Mouse (Mus musculus): Measurements from ENCODE around the gene Cnot6. TPM values are rescaled to one million over a fixed set of nuclear protein-coding genes. Genes with fewer than 3 reads are reported as not detected.

Cnot6 gene
- polyA plus RNA-seq (2015; fragmentation: Nextera tagmentation; extraction: Ambion mirVana), result 30.0 and 33.6 TPM in 2 replicates

GRCm38 (mm10) chr11:49712555-49713335 is at the start of gene Cnot6:
Gene Cnot6 (minus strand): TSS chr11:49712723.
- peak; percentile 97 for ATAC-seq (replicated peaks; ENCODE audit: extremely low read depth, insufficient read depth, low FRiP score)
- no peaks in the 10 kb centered on the region for H3K36me3 ChIP-seq (ENCODE audit: control insufficient read depth, insufficient read depth)
- WGBS, result under 1% methylated on average over 64 of the region's 65 CpGs

GRCm38 (mm10) chr11:49761130-49761529 is 48.6 kb upstream of the Cnot6 start:
- no peaks in the 10 kb centered on the region for H3K27me3 ChIP-seq (ENCODE audit: control insufficient read depth, insufficient read depth, low read length)
- no peak overlapping the region for H3K27ac ChIP-seq (ENCODE audit: low read length)
- H3K9me3 ChIP-seq (replicated peaks; ENCODE audit: control insufficient read depth, low read length), result no peaks in the 10 kb centered on the region
- WGBS, result 78% methylated on average over 5 of the region's 5 CpGs
- H3K4me3 ChIP-seq (ENCODE audit: low read length), result no peak overlapping the region
- H3K4me1 ChIP-seq (ENCODE audit: control insufficient read depth, insufficient read depth, low read length), result peaks cover 13% of the 10 kb centered on the region
- no peak overlapping the region for H3K4me2 ChIP-seq (ENCODE audit: low read depth, low read length)
- no peaks in the 10 kb centered on the region for H3K36me3 ChIP-seq (ENCODE audit: control insufficient read depth, insufficient read depth)
- no peak overlapping the region for H3K9ac ChIP-seq (ENCODE audit: low read length)
- no peak for ATAC-seq (replicated peaks; ENCODE audit: extremely low read depth, insufficient read depth, low FRiP score)

More at GRCm38 (mm10) chr11:49712555-49713335, at the start of gene Cnot6:
- peak within 1 kb of the TSS; percentile 99 for H3K9ac ChIP-seq (ENCODE audit: low read length)
- peak within 1 kb of the TSS; percentile 99 for H3K4me3 ChIP-seq (ENCODE audit: low read length)
- no peaks in the 10 kb centered on the region for H3K27me3 ChIP-seq (ENCODE audit: control insufficient read depth, insufficient read depth, low read length)
- peaks cover 27% of the 10 kb centered on the region for H3K4me1 ChIP-seq (ENCODE audit: control insufficient read depth, insufficient read depth, low read length)
- peak within 1 kb of the TSS; percentile 88 for H3K4me2 ChIP-seq (ENCODE audit: low read depth, low read length)
- H3K9me3 ChIP-seq (replicated peaks; ENCODE audit: control insufficient read depth, low read length), result no peaks in the 10 kb centered on the region
- peak within 1 kb of the TSS; percentile 95 for H3K27ac ChIP-seq (ENCODE audit: low read length)

- Histone ChIP-seq H3K9ac (ENCODE audit: low read length) (no peak overlapping the region), H3K36me3 (ENCODE audit: control insufficient read depth, insufficient read depth) (no peaks in the 10 kb centered on the region), H3K4me2 (ENCODE audit: low read depth, low read length) (no peak overlapping the region), H3K27ac (ENCODE audit: low read length) (no peak overlapping the region), H3K4me3 (ENCODE audit: low read length) (no peak overlapping the region), H3K27me3 (ENCODE audit: control insufficient read depth, insufficient read depth, low read length) (no peaks in the 10 kb centered on the region), H3K9me3 (replicated peaks; ENCODE audit: control insufficient read depth, low read length) (no peaks in the 10 kb centered on the region), H3K4me1 (ENCODE audit: control insufficient read depth, insufficient read depth, low read length) (peaks cover 6% of the 10 kb centered on the region; the same call in 1 of the 2 replicates)
- 83% methylated on average over 3 of the region's 3 CpGs for WGBS
- no peak for ATAC-seq (replicated peaks; ENCODE audit: extremely low read depth, insufficient read depth, low FRiP score)
Measured at GRCm38 (mm10) chr11:49758096-49758495, 45.6 kb upstream of the Cnot6 start.

- H3K9ac ChIP-seq (ENCODE audit: low read length), result peak overlapping the region; percentile 12; the same call in 1 of the 2 replicates
- H3K4me3 ChIP-seq (ENCODE audit: low read length), result no peak overlapping the region
- 26% methylated on average over 12 of the region's 12 CpGs for WGBS
- H3K27me3 ChIP-seq (ENCODE audit: control insufficient read depth, insufficient read depth, low read length), result no peaks in the 10 kb centered on the region
- H3K4me1 ChIP-seq (ENCODE audit: control insufficient read depth, insufficient read depth, low read length), result peaks cover 6% of the 10 kb centered on the region; the same call in 1 of the 2 replicates
- H3K36me3 ChIP-seq (ENCODE audit: control insufficient read depth, insufficient read depth), result no peaks in the 10 kb centered on the region
- H3K9me3 ChIP-seq (replicated peaks; ENCODE audit: control insufficient read depth, low read length), result no peaks in the 10 kb centered on the region
- H3K27ac ChIP-seq (ENCODE audit: low read length), result peak overlapping the region; percentile 76
- no peak overlapping the region for H3K4me2 ChIP-seq (ENCODE audit: low read depth, low read length)
- ATAC-seq (replicated peaks; ENCODE audit: extremely low read depth, insufficient read depth, low FRiP score), result peak; percentile 68
Measured at GRCm38 (mm10) chr11:49754958-49755665, 42.6 kb upstream of the Cnot6 start.

- Histone ChIP-seq H3K4me3 (ENCODE audit: low read length) (no peak overlapping the region), H3K9ac (ENCODE audit: low read length) (no peak overlapping the region), H3K27ac (ENCODE audit: low read length) (no peak overlapping the region), H3K36me3 (ENCODE audit: control insufficient read depth, insufficient read depth) (no peaks in the 10 kb centered on the region), H3K27me3 (ENCODE audit: control insufficient read depth, insufficient read depth, low read length) (no peaks in the 10 kb centered on the region), H3K4me2 (ENCODE audit: low read depth, low read length) (no peak overlapping the region), H3K9me3 (replicated peaks; ENCODE audit: control insufficient read depth, low read length) (peaks cover 9% of the 10 kb centered on the region; the same call in 1 of the 2 replicates), H3K4me1 (ENCODE audit: control insufficient read depth, insufficient read depth, low read length) (no peaks in the 10 kb centered on the region)
- WGBS, result 84% methylated on average over 1 of the region's 1 CpGs
- no peak for ATAC-seq (replicated peaks; ENCODE audit: extremely low read depth, insufficient read depth, low FRiP score)
Measured at GRCm38 (mm10) chr11:49746756-49747155, 34.2 kb upstream of the Cnot6 start.

GRCm38 (mm10) chr11:49745839-49746238 is 33.3 kb upstream of the Cnot6 start:
- no peak for ATAC-seq (replicated peaks; ENCODE audit: extremely low read depth, insufficient read depth, low FRiP score)
- WGBS, result 71% methylated on average over 3 of the region's 3 CpGs
- no peak overlapping the region for H3K4me2 ChIP-seq (ENCODE audit: low read depth, low read length)

GRCm38 (mm10) chr11:49744981-49745380 is 32.5 kb upstream of the Cnot6 start:
- Histone ChIP-seq H3K9me3 (replicated peaks; ENCODE audit: control insufficient read depth, low read length) (peaks cover 9% of the 10 kb centered on the region; the same call in 1 of the 2 replicates), H3K9ac (ENCODE audit: low read length) (no peak overlapping the region), H3K27me3 (ENCODE audit: control insufficient read depth, insufficient read depth, low read length) (no peaks in the 10 kb centered on the region), H3K4me3 (ENCODE audit: low read length) (no peak overlapping the region), H3K4me2 (ENCODE audit: low read depth, low read length) (no peak overlapping the region), H3K4me1 (ENCODE audit: control insufficient read depth, insufficient read depth, low read length) (no peaks in the 10 kb centered on the region), H3K27ac (ENCODE audit: low read length) (no peak overlapping the region), H3K36me3 (ENCODE audit: control insufficient read depth, insufficient read depth) (no peaks in the 10 kb centered on the region)
- no peak for ATAC-seq (replicated peaks; ENCODE audit: extremely low read depth, insufficient read depth, low FRiP score)

More at GRCm38 (mm10) chr11:49745839-49746238, 33.3 kb upstream of the Cnot6 start:
- Histone ChIP-seq H3K4me3 (ENCODE audit: low read length) (no peak overlapping the region), H3K9ac (ENCODE audit: low read length) (no peak overlapping the region), H3K4me1 (ENCODE audit: control insufficient read depth, insufficient read depth, low read length) (no peaks in the 10 kb centered on the region), H3K27ac (ENCODE audit: low read length) (no peak overlapping the region), H3K27me3 (ENCODE audit: control insufficient read depth, insufficient read depth, low read length) (no peaks in the 10 kb centered on the region), H3K9me3 (replicated peaks; ENCODE audit: control insufficient read depth, low read length) (peaks cover 9% of the 10 kb centered on the region; the same call in 1 of the 2 replicates), H3K36me3 (ENCODE audit: control insufficient read depth, insufficient read depth) (no peaks in the 10 kb centered on the region)

GRCm38 (mm10) chr11:49743634-49744033 is 31.1 kb upstream of the Cnot6 start:
- Histone ChIP-seq H3K9ac (ENCODE audit: low read length) (no peak overlapping the region), H3K4me1 (ENCODE audit: control insufficient read depth, insufficient read depth, low read length) (no peaks in the 10 kb centered on the region), H3K9me3 (replicated peaks; ENCODE audit: control insufficient read depth, low read length) (0 out of 2 replicates have a peak, but pooled peaks cover 3% of the 10 kb centered on the region), H3K36me3 (ENCODE audit: control insufficient read depth, insufficient read depth) (no peaks in the 10 kb centered on the region), H3K4me2 (ENCODE audit: low read depth, low read length) (no peak overlapping the region), H3K4me3 (ENCODE audit: low read length) (no peak overlapping the region), H3K27me3 (ENCODE audit: control insufficient read depth, insufficient read depth, low read length) (no peaks in the 10 kb centered on the region), H3K27ac (ENCODE audit: low read length) (no peak overlapping the region)
- WGBS, result 81% methylated on average over 7 of the region's 7 CpGs
- no peak for ATAC-seq (replicated peaks; ENCODE audit: extremely low read depth, insufficient read depth, low FRiP score)

- Histone ChIP-seq H3K4me3 (ENCODE audit: low read length) (no peak overlapping the region), H3K4me2 (ENCODE audit: low read depth, low read length) (no peak overlapping the region), H3K9me3 (replicated peaks; ENCODE audit: control insufficient read depth, low read length) (no peaks in the 10 kb centered on the region), H3K4me1 (ENCODE audit: control insufficient read depth, insufficient read depth, low read length) (no peaks in the 10 kb centered on the region; the same call in none of the 2 replicates), H3K9ac (ENCODE audit: low read length) (no peak overlapping the region), H3K27ac (ENCODE audit: low read length) (no peak overlapping the region), H3K27me3 (ENCODE audit: control insufficient read depth, insufficient read depth, low read length) (no peaks in the 10 kb centered on the region), H3K36me3 (ENCODE audit: control insufficient read depth, insufficient read depth) (no peaks in the 10 kb centered on the region)
- ATAC-seq (replicated peaks; ENCODE audit: extremely low read depth, insufficient read depth, low FRiP score), result no peak
- 61% methylated on average over 8 of the region's 8 CpGs for WGBS
Measured at GRCm38 (mm10) chr11:49742248-49742647, 29.7 kb upstream of the Cnot6 start.
